Mouse (Mus musculus) liver, embryonic 13.5 days (tissue): ENCODE results near the gene Kif14. TPM values are rescaled to one million over a fixed set of nuclear protein-coding genes. Genes with fewer than 3 reads are reported as not detected.
"Not testable (repeated sequence)": the region's sequence is repeated elsewhere in the genome, so short reads cannot be mapped to it uniquely, and the experiment has no call there.

ENCODE experiments used
- ATAC-seq: fragments of 200-750 bp; cut with Nextera tagmentation; 2 replicates; pipeline ENCODE4 v1.8.0; 2017; ENCODE audit warnings: low read depth, mild to moderate bottlenecking, moderate number of reproducible peaks, moderate library complexity
- DNase-seq: peaks from one replicate; pipeline ENCODE4 v3.0.0; 2022
- H3K27ac ChIP-seq: fragments of 300-500 bp; sonication (generic); 2 replicates; pipeline ENCODE4 v1.5.1; 2015; ENCODE audit warnings: moderate library complexity, mild to moderate bottlenecking, inconsistent platforms
- H3K27me3 ChIP-seq: fragments of 300-500 bp; sonication (generic); 2 replicates; pipeline ENCODE4 v1.6.1; 2015; ENCODE audit warnings: mild to moderate bottlenecking, inconsistent platforms
- H3K36me3 ChIP-seq: fragments of 300-500 bp; sonication (generic); 2 replicates; pipeline ENCODE4 v1.6.1; 2015; ENCODE audit warnings: mild to moderate bottlenecking, inconsistent platforms
- H3K4me1 ChIP-seq: fragments of 300-500 bp; sonication (generic); replicated peaks from 2 replicates; pipeline ENCODE4 v1.6.1; 2015; ENCODE audit warnings: inconsistent platforms
- H3K4me2 ChIP-seq: fragments of 300-500 bp; sonication (generic); 2 replicates; pipeline ENCODE4 v1.6.1; 2015; ENCODE audit warnings: inconsistent platforms, mild to moderate bottlenecking, moderate library complexity
- H3K4me3 ChIP-seq: fragments of 300-500 bp; sonication (generic); replicated peaks from 2 replicates; pipeline ENCODE4 v1.5.1; 2015; ENCODE audit warnings: mild to moderate bottlenecking, inconsistent platforms
- H3K9ac ChIP-seq: fragments of 300-500 bp; sonication (generic); 2 replicates; pipeline ENCODE4 v1.6.1; 2015; ENCODE audit warnings: mild to moderate bottlenecking, inconsistent platforms
- H3K9me3 ChIP-seq: fragments of 300-500 bp; sonication (generic); replicated peaks from 2 replicates; pipeline ENCODE4 v1.6.1; 2016; ENCODE audit warnings: inconsistent platforms
- WGBS: fragments of 180-500 bp; shearing (Covaris S2); methylation state at CpG from one replicate; pipeline ENCODE4 v1.1.7; 2015; ENCODE audit not compliant: insufficient replicate concordance; 5-methylcytosine and 5-hydroxymethylcytosine counted together
- polyA plus RNA-seq: library from polyadenylated mRNA; unstranded; fragments of >200 nt; fragmentation: Nextera tagmentation; extraction: Ambion mirVana; gene quantifications from 2 replicates; pipeline ENCODE4 v1.2.1, GENCODE M21; 2015

The Kif14 gene
- polyA plus RNA-seq, 1 experiment from 2014 or later: 4.8 TPM

GRCm38 (mm10) chr1:136491681-136492080 lies 25.5 kb downstream of the Kif14 start:
- DNase-seq (no peak), ATAC-seq (no peak)
- Histone ChIP-seq H3K36me3 (peaks cover 93% of the 10 kb centered on the region), H3K9ac (no peak overlapping the region), H3K9me3 (no peaks in the 10 kb centered on the region), H3K27me3 (no peaks in the 10 kb centered on the region), H3K27ac (no peak overlapping the region), H3K4me2 (no peak overlapping the region), H3K4me1 (peaks cover 6% of the 10 kb centered on the region; the same call in 1 of the 2 replicates), H3K4me3 (no peak overlapping the region)
- 85% methylated on average over 5 of the region's 5 CpGs for WGBS

GRCm38 (mm10) chr1:136492232-136492631 lies 26.1 kb downstream of the Kif14 start:
- no peak for ATAC-seq
- Histone ChIP-seq H3K27ac (no peak overlapping the region), H3K4me1 (peaks cover 6% of the 10 kb centered on the region; the same call in 1 of the 2 replicates), H3K4me2 (no peak overlapping the region), H3K4me3 (no peak overlapping the region), H3K36me3 (peaks cover 93% of the 10 kb centered on the region), H3K9ac (no peak overlapping the region), H3K9me3 (no peaks in the 10 kb centered on the region), H3K27me3 (no peaks in the 10 kb centered on the region)
- WGBS: 85% methylated on average over 2 of the region's 2 CpGs
- no peak for DNase-seq

- peaks cover 85% of the 10 kb centered on the region for H3K36me3 ChIP-seq
- no peak overlapping the region for H3K4me3 ChIP-seq
- ATAC-seq (no peak), DNase-seq (no peak)
- no peaks in the 10 kb centered on the region for H3K4me1 ChIP-seq
- WGBS: 93% methylated on average over 13 of the region's 13 CpGs
- H3K27me3 ChIP-seq: no peaks in the 10 kb centered on the region
- H3K27ac ChIP-seq: no peak overlapping the region
- H3K9ac ChIP-seq: no peak overlapping the region
- no peaks in the 10 kb centered on the region for H3K9me3 ChIP-seq
- no peak overlapping the region for H3K4me2 ChIP-seq
These were observed 33.2 kb downstream of the Kif14 start for GRCm38 (mm10) chr1:136499317-136499716.

GRCm38 (mm10) chr1:136502936-136503335 lies 36.8 kb downstream of the Kif14 start:
- H3K36me3 ChIP-seq: peaks cover 78% of the 10 kb centered on the region
- ATAC-seq (no peak), DNase-seq (no peak)
- H3K4me1 ChIP-seq: no peaks in the 10 kb centered on the region
- no peak overlapping the region for H3K27ac ChIP-seq
- no peaks in the 10 kb centered on the region for H3K9me3 ChIP-seq
- H3K4me3 ChIP-seq: no peak overlapping the region
- H3K27me3 ChIP-seq: no peaks in the 10 kb centered on the region
- H3K4me2 ChIP-seq: no peak overlapping the region
- WGBS: 90% methylated on average over 8 of the region's 8 CpGs
- H3K9ac ChIP-seq: no peak overlapping the region

- H3K27ac ChIP-seq, H3K27me3 ChIP-seq, H3K4me1 ChIP-seq, DNase-seq, H3K4me2 ChIP-seq, H3K9ac ChIP-seq, H3K9me3 ChIP-seq, H3K4me3 ChIP-seq: not testable (repeated sequence)
- 85% methylated on average over 10 of the region's 10 CpGs for WGBS
- peak; percentile 74 for ATAC-seq
- peaks cover 78% of the 10 kb centered on the region for H3K36me3 ChIP-seq
These were observed 40.1 kb downstream of the Kif14 start for GRCm38 (mm10) chr1:136506255-136506654.

GRCm38 (mm10) chr1:136512317-136512716 lies 46.2 kb downstream of the Kif14 start:
- H3K27ac ChIP-seq: no peak overlapping the region
- no peak for DNase-seq

GRCm38 (mm10) chr1:136513181-136513580 lies 47.0 kb downstream of the Kif14 start:
- no peak overlapping the region for H3K9ac ChIP-seq
- H3K4me1 ChIP-seq: no peaks in the 10 kb centered on the region
- H3K9me3 ChIP-seq: no peaks in the 10 kb centered on the region
- 90% methylated on average over 11 of the region's 11 CpGs for WGBS
- H3K27ac ChIP-seq: no peak overlapping the region
- DNase-seq (no peak), ATAC-seq (no peak)
- H3K27me3 ChIP-seq: no peaks in the 10 kb centered on the region
- no peak overlapping the region for H3K4me2 ChIP-seq
- peaks cover 84% of the 10 kb centered on the region for H3K36me3 ChIP-seq
- no peak overlapping the region for H3K4me3 ChIP-seq

More at GRCm38 (mm10) chr1:136512317-136512716, 46.2 kb downstream of the Kif14 start:
- Histone ChIP-seq H3K4me3 (no peak overlapping the region), H3K4me1 (no peaks in the 10 kb centered on the region), H3K36me3 (peaks cover 84% of the 10 kb centered on the region), H3K9ac (no peak overlapping the region), H3K4me2 (no peak overlapping the region), H3K9me3 (no peaks in the 10 kb centered on the region), H3K27me3 (no peaks in the 10 kb centered on the region)
- WGBS: 75% methylated on average over 6 of the region's 6 CpGs
- ATAC-seq: no peak

GRCm38 (mm10) chr1:136518699-136519356 lies 52.7 kb downstream of the Kif14 start:
- 84% methylated on average over 7 of the region's 7 CpGs for WGBS
- Histone ChIP-seq H3K36me3 (peaks cover 92% of the 10 kb centered on the region), H3K4me1 (no peaks in the 10 kb centered on the region), H3K9me3 (no peaks in the 10 kb centered on the region), H3K27ac (no peak overlapping the region), H3K27me3 (no peaks in the 10 kb centered on the region), H3K9ac (no peak overlapping the region), H3K4me2 (no peak overlapping the region), H3K4me3 (no peak overlapping the region)
- ATAC-seq: no peak
- DNase-seq: no peak

GRCm38 (mm10) chr1:136521363-136521937 lies 55.3 kb downstream of the Kif14 start:
- H3K27ac ChIP-seq: no peak overlapping the region
- no peak overlapping the region for H3K9ac ChIP-seq
- 79% methylated on average over 11 of the region's 11 CpGs for WGBS
- no peaks in the 10 kb centered on the region for H3K27me3 ChIP-seq
- no peaks in the 10 kb centered on the region for H3K4me1 ChIP-seq
- ATAC-seq (no peak), DNase-seq (no peak)
- H3K4me2 ChIP-seq: no peak overlapping the region
- H3K36me3 ChIP-seq: peaks cover 90% of the 10 kb centered on the region
- no peaks in the 10 kb centered on the region for H3K9me3 ChIP-seq
- H3K4me3 ChIP-seq: no peak overlapping the region

GRCm38 (mm10) chr1:136524917-136525316 lies 58.8 kb downstream of the Kif14 start:
- peaks cover 88% of the 10 kb centered on the region for H3K36me3 ChIP-seq
- 34% methylated on average over 2 of the region's 2 CpGs for WGBS
- no peak overlapping the region for H3K9ac ChIP-seq
- H3K9me3 ChIP-seq: no peaks in the 10 kb centered on the region
- H3K27me3 ChIP-seq: no peaks in the 10 kb centered on the region
- H3K4me3 ChIP-seq: no peak overlapping the region
- no peak overlapping the region for H3K4me2 ChIP-seq
- ATAC-seq (no peak), DNase-seq (peak; percentile 38)
- H3K4me1 ChIP-seq: no peaks in the 10 kb centered on the region
- H3K27ac ChIP-seq: no peak overlapping the region

- Histone ChIP-seq H3K4me3 (no peak overlapping the region), H3K27ac (no peak overlapping the region), H3K27me3 (no peaks in the 10 kb centered on the region), H3K9me3 (no peaks in the 10 kb centered on the region), H3K36me3 (peaks cover 90% of the 10 kb centered on the region), H3K4me1 (no peaks in the 10 kb centered on the region), H3K4me2 (no peak overlapping the region), H3K9ac (no peak overlapping the region)
- ATAC-seq: no peak
- WGBS: 89% methylated on average over 6 of the region's 6 CpGs
- no peak for DNase-seq
These were observed 59.7 kb downstream of the Kif14 start for GRCm38 (mm10) chr1:136525818-136526217.

- peaks cover 7% of the 10 kb centered on the region for H3K4me1 ChIP-seq
- H3K36me3 ChIP-seq: peaks cover 86% of the 10 kb centered on the region
- H3K27me3 ChIP-seq: no peaks in the 10 kb centered on the region
- DNase-seq (no peak), ATAC-seq (no peak)
- no peaks in the 10 kb centered on the region for H3K9me3 ChIP-seq
- H3K4me3 ChIP-seq: no peak overlapping the region
- H3K9ac ChIP-seq: no peak overlapping the region
- WGBS: 91% methylated on average over 16 of the region's 16 CpGs
- no peak overlapping the region for H3K4me2 ChIP-seq
- no peak overlapping the region for H3K27ac ChIP-seq
These were observed 61.0 kb downstream of the Kif14 start for GRCm38 (mm10) chr1:136527163-136527562.
